Mouse (Mus musculus): ENCODE data around the gene Vps37b. TPM values are rescaled to one million over a fixed set of nuclear protein-coding genes. Genes with fewer than 3 reads are reported as not detected.

The Vps37b gene
- polyA plus RNA-seq, 1 experiment from 2014 or later, result 70.9 TPM

- Histone ChIP-seq H3K4me3 (ENCODE audit: low read length) (no peak overlapping the region), H3K36me3 (ENCODE audit: control insufficient read depth, insufficient read depth, low read length) (no peaks in the 10 kb centered on the region), H3K4me2 (ENCODE audit: low read length) (no peak overlapping the region), H3K4me1 (ENCODE audit: control insufficient read depth, insufficient read depth, low read depth, low read length) (no peaks in the 10 kb centered on the region), H3K9ac (ENCODE audit: low read depth, low read length) (no peak overlapping the region), H3K27ac (ENCODE audit: low read depth, low read length) (no peak overlapping the region), H3K9me3 (ENCODE audit: control insufficient read depth, low read length) (no peaks in the 10 kb centered on the region), H3K27me3 (replicated peaks; ENCODE audit: control insufficient read depth, insufficient read depth, low read length) (no peaks in the 10 kb centered on the region)
- 93% methylated on average over 4 of the region's 4 CpGs for WGBS
- ATAC-seq, result no peak
Measured at GRCm38 (mm10) chr5:123964208-123964607, 67.9 kb downstream of the Vps37b start.

GRCm38 (mm10) chr5:123961046-123961445 is 71.0 kb downstream of the Vps37b start:
- Histone ChIP-seq H3K4me3 (ENCODE audit: low read length) (no peak overlapping the region), H3K27me3 (replicated peaks; ENCODE audit: control insufficient read depth, insufficient read depth, low read length) (no peaks in the 10 kb centered on the region), H3K4me2 (ENCODE audit: low read length) (no peak overlapping the region), H3K9ac (ENCODE audit: low read depth, low read length) (no peak overlapping the region), H3K9me3 (ENCODE audit: control insufficient read depth, low read length) (no peaks in the 10 kb centered on the region), H3K4me1 (ENCODE audit: control insufficient read depth, insufficient read depth, low read depth, low read length) (no peaks in the 10 kb centered on the region), H3K27ac (ENCODE audit: low read depth, low read length) (no peak overlapping the region), H3K36me3 (ENCODE audit: control insufficient read depth, insufficient read depth, low read length) (no peaks in the 10 kb centered on the region)
- WGBS, result 75% methylated on average over 12 of the region's 12 CpGs
- no peak for ATAC-seq

DNA sequence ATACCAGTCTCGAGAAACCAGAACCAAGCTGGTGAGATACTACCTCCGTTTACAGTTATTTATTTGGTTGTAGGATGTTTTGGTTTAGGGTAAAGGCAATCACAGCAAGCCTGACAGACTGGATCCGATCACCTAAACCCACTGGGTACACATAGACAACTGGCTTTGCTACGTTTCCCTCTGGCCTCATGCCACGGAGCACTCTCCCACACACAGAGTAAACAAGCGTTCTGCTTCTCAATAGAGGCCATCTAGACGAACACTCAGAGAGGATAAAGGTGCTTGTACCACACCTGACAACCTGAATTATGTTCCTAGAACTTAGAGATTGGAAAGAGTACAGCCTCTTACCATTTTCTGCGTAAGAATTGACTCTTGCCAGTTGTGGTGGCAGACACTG is 71.9 kb downstream of the Vps37b start:
- Histone ChIP-seq H3K4me2 (ENCODE audit: low read length) (no peak overlapping the region), H3K27me3 (replicated peaks; ENCODE audit: control insufficient read depth, insufficient read depth, low read length) (no peaks in the 10 kb centered on the region), H3K27ac (ENCODE audit: low read depth, low read length) (no peak overlapping the region), H3K4me1 (ENCODE audit: control insufficient read depth, insufficient read depth, low read depth, low read length) (no peaks in the 10 kb centered on the region), H3K4me3 (ENCODE audit: low read length) (no peak overlapping the region), H3K9me3 (ENCODE audit: control insufficient read depth, low read length) (no peaks in the 10 kb centered on the region), H3K36me3 (ENCODE audit: control insufficient read depth, insufficient read depth, low read length) (no peaks in the 10 kb centered on the region), H3K9ac (ENCODE audit: low read depth, low read length) (no peak overlapping the region; the same call in 1 of the 2 replicates)
- ATAC-seq, result no peak
- 79% methylated on average over 8 of the region's 8 CpGs for WGBS

DNA sequence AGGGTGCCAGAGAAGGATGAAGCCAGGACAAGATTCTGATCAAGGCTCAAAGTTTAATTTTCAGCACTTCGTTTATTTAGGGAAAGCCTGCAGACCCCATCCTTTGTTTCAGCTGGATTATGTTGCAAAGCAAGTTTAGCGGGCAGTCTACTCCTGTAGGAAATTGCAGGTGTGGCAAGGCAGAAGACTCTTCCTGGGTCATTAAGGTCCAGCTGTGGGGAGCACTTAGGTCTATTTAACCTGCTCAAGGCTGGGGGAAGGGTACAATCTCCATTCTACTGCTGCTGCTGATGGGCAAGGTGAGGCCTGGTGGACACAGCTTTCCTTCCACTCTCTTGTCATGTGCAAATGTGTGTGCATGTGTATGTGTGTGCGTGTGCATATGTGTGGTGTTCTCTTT is 73.1 kb downstream of the Vps37b start:
- H3K4me1 ChIP-seq (ENCODE audit: control insufficient read depth, insufficient read depth, low read depth, low read length), result no peaks in the 10 kb centered on the region
- no peak overlapping the region for H3K4me3 ChIP-seq (ENCODE audit: low read length)
- no peak for ATAC-seq
- no peaks in the 10 kb centered on the region for H3K27me3 ChIP-seq (replicated peaks; ENCODE audit: control insufficient read depth, insufficient read depth, low read length)
- no peaks in the 10 kb centered on the region for H3K36me3 ChIP-seq (ENCODE audit: control insufficient read depth, insufficient read depth, low read length)
- WGBS, result 86% methylated on average over 3 of the region's 3 CpGs
- H3K4me2 ChIP-seq (ENCODE audit: low read length), result no peak overlapping the region
- H3K9me3 ChIP-seq (ENCODE audit: control insufficient read depth, low read length), result no peaks in the 10 kb centered on the region
- no peak overlapping the region for H3K9ac ChIP-seq (ENCODE audit: low read depth, low read length)
- no peak overlapping the region for H3K27ac ChIP-seq (ENCODE audit: low read depth, low read length)

DNA sequence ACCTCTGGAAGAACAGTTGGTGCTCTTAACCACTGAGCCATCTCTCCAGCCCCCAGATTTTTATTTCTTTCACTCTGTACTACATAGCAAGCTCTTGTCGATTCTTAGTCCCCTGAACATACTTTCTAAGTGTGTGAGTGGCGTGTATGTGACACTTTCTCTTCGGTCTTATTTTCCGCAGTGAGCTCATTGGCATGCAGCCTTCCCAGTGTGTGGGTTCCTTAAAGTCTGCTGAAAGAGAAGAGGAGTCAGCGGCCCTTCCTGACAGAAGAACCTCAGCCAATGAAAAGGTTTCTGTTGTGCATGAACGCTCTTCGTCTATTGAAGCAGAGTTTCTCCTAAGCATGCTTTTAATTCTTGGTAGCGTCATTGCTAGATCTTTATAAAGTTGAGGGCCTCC is 74.9 kb downstream of the Vps37b start:
- Histone ChIP-seq H3K36me3 (ENCODE audit: control insufficient read depth, insufficient read depth, low read length) (no peaks in the 10 kb centered on the region), H3K4me2 (ENCODE audit: low read length) (no peak overlapping the region), H3K4me3 (ENCODE audit: low read length) (no peak overlapping the region), H3K9me3 (ENCODE audit: control insufficient read depth, low read length) (no peaks in the 10 kb centered on the region), H3K4me1 (ENCODE audit: control insufficient read depth, insufficient read depth, low read depth, low read length) (no peaks in the 10 kb centered on the region), H3K27me3 (replicated peaks; ENCODE audit: control insufficient read depth, insufficient read depth, low read length) (no peaks in the 10 kb centered on the region), H3K9ac (ENCODE audit: low read depth, low read length) (no peak overlapping the region), H3K27ac (ENCODE audit: low read depth, low read length) (no peak overlapping the region)
- WGBS, result 83% methylated on average over 8 of the region's 8 CpGs
- no peak for ATAC-seq

Small RNAs within 50 kb of the gene (microRNA-seq; reads per million reads assigned to microRNA genes)
- gene Mir7032, result 0.62 reads per million

Other genes starting within 250 kb of the Vps37b start
- not detected in 2 replicates for gene Hcar2, start 166.8 kb downstream of the Vps37b start, polyA plus RNA-seq (2015; fragmentation: Nextera tagmentation; extraction: Ambion mirVana)
- gene Hcar1, start 152.2 kb downstream of the Vps37b start, polyA plus RNA-seq (2015; fragmentation: Nextera tagmentation; extraction: Ambion mirVana), result 0.91 and 0.94 TPM in 2 replicates
- gene Denr, start 125.1 kb downstream of the Vps37b start, polyA plus RNA-seq (2015; fragmentation: Nextera tagmentation; extraction: Ambion mirVana), result 105 and 112 TPM in 2 replicates
- gene Gm43518, start 104.9 kb downstream of the Vps37b start, polyA plus RNA-seq (2015; fragmentation: Nextera tagmentation; extraction: Ambion mirVana), result 3.7 and 4.9 TPM in 2 replicates
- gene Ccdc62, start 101.6 kb downstream of the Vps37b start, polyA plus RNA-seq (2015; fragmentation: Nextera tagmentation; extraction: Ambion mirVana), result 4.2 and 5.7 TPM in 2 replicates
- gene Hip1r, start 58.6 kb downstream of the Vps37b start, polyA plus RNA-seq (2015; fragmentation: Nextera tagmentation; extraction: Ambion mirVana), result 34.3 and 35.3 TPM in 2 replicates
- 27.2 and 28.1 TPM in 2 replicates for gene Abcb9, start 63.5 kb upstream of the Vps37b start, polyA plus RNA-seq (2015; fragmentation: Nextera tagmentation; extraction: Ambion mirVana)
- 41.9 and 44.2 TPM in 2 replicates for gene Ogfod2, start 80.0 kb upstream of the Vps37b start, polyA plus RNA-seq (2015; fragmentation: Nextera tagmentation; extraction: Ambion mirVana)
- gene Arl6ip4, start 83.8 kb upstream of the Vps37b start, polyA plus RNA-seq (2015; fragmentation: Nextera tagmentation; extraction: Ambion mirVana), result 75.3 and 81.1 TPM in 2 replicates
- 8.4 and 9.8 TPM in 2 replicates for gene Pitpnm2, start 217.5 kb upstream of the Vps37b start, polyA plus RNA-seq (2015; fragmentation: Nextera tagmentation; extraction: Ambion mirVana)